Mouse (Mus musculus) frontal cortex, adult 2 months (tissue): ENCODE data around the gene Ei24. TPM values are rescaled to one million over a fixed set of nuclear protein-coding genes. Genes with fewer than 3 reads are reported as not detected.
A peak's percentile ranks its signal among the peaks of the same experiment; 100 is the strongest.

ENCODE experiments used
- DNase-seq, 2 experiments: peaks; one replicate each; pipeline ENCODE4 v3.0.0; 2022; ENCODE audit warnings: low spot score in 1 of 2; ENCODE audit errors: extremely low spot score in 1 of 2
- polyA plus RNA-seq: library from polyadenylated mRNA; depleted of rRNA; stranded (reverse); fragments of >200 nt; gene quantifications from 2 replicates; pipeline ENCODE4 v1.2.3, GENCODE M21; 2012; rRNA removed

Gene Ei24
- polyA plus RNA-seq, 1 experiment, result 130 TPM

DNA sequence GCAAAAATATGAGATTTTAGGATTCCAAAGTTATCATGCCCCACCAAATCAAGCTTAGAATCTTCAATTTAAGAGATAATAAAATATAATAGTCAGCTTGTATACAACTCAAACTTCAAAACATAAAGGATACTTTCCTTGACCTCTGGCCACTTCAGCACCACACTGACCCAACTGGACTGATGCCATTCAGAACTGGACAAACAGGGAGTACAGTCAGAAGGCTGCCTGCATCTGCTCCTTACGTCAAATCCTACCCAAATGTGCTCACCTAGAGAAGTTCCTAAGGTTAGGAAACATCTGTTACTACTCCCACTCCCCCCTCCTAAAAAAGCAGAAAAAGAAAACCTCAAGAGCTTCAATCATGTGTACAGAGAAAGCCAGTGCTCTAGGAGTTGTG, 1.6 kb downstream of the Ei24 start:
- no peak for DNase-seq

DNA sequence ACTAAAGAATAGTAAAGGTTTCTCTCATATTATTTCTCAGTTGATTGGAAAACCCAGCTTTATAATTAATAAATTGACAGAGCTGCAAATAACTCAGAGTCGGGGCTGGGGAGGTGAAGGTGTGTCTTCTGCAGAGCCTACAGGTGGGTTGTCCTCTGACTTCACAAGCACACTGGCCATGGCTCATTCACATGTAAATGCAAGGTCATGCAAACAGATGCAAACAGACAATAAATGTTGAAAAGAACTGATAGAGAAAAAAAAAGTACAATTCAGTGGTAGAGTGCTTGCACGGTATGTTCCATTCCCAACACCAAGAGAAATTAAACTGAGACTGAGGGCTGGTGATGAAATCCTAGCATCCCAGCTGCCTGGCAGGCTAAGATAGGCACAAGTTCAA, 2.7 kb downstream of the Ei24 start:
- DNase-seq, result no peak

DNA sequence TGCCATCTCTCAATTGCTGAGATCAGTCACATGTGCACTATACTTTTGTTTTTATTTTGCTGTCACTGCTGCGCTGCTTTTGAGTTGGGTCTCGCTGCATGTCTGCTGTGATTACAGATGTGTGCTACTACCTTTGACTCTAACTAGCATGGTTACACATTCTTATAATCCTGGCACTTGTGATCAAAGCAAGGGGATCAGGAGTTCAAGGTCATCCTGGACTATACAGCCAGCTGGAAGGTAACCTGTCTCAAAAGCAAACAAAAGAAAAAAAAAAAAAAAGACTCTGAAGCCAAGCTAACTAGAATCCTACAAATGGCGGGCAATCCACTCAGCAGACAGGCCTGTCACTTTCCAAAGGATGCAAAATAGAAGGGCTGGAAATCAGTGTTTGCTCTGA, 5.0 kb downstream of the Ei24 start:
- DNase-seq, result no peak

DNA sequence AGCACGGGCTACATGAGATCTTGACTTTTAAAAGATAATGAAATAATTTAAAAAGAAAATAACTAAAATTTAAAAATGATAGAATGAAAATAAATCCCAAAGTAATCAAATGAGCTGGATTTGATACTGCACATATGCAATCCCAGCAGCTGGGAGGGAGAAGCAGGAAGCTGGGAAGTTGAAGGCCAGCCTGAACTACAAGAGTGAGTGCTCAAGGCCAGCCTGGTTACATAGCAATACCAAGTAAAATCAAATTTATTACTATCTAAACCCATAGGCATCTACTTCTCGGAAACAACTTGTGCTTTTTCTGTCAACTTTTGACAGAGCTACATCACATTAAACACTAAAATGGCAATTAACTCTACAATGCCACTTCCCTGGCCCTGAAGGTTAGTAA, 13.3 kb downstream of the Ei24 start:
- no peak for DNase-seq

DNA sequence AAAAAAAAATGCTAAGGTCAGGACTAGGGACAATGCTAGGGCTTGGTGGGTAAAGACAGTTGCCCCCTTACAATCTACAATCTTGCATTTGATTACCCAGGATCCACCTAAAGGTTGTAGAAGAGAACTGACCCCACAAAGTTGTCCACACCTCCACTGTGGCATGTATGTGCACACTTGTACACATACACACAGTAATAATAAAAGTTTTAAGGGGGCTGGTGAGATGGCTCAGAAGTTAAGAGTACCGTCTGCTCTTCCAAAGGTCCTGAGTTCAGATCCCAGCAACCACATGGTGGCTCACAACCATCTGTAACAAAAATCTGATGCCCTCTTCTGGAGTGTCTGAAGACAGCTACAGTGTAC, 28.2 kb downstream of the Ei24 start:
- DNase-seq, result no peak

DNA sequence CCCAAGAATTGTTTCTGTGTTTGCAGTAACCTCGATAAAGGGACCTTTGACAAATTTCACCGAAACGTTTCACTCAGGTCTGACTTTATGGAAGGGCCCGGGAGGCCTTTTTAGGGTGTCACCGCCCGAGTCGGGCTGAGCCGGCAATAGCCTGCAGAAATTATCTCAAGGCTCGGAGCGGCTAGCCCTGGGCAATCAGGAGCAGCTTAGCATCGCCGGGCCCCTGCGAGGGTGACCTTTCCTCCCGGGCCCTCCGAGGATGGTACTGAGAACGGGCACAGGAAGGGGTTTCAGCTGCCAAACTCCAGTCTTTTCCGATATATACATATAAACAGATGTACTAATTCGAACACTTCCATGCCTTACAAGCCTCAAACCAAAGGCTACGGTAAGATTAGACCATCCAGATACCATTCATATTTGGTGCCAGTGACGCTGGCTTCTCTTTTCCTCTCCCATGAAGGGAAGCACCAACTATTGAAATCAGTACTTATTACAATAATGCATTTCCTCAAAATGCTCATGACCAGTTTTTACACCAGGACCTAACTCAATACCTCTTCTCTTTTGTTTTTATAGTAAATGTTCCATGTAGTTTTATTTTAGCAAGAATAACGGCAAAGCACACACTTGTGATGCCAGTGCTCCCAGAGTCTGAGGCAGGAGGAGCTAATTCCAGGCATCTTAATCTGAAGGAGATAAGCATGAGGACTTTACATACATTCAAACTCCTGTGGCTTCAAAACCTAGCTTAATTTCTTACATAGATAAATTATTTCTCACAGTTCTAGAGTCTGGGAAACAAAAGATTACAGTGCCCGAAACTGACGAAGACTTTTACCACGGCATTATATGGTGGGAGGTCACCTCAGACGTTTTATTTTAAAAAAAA, 28.8 kb downstream of the Ei24 start:
- DNase-seq, result peak; percentile 11 to 28

DNA sequence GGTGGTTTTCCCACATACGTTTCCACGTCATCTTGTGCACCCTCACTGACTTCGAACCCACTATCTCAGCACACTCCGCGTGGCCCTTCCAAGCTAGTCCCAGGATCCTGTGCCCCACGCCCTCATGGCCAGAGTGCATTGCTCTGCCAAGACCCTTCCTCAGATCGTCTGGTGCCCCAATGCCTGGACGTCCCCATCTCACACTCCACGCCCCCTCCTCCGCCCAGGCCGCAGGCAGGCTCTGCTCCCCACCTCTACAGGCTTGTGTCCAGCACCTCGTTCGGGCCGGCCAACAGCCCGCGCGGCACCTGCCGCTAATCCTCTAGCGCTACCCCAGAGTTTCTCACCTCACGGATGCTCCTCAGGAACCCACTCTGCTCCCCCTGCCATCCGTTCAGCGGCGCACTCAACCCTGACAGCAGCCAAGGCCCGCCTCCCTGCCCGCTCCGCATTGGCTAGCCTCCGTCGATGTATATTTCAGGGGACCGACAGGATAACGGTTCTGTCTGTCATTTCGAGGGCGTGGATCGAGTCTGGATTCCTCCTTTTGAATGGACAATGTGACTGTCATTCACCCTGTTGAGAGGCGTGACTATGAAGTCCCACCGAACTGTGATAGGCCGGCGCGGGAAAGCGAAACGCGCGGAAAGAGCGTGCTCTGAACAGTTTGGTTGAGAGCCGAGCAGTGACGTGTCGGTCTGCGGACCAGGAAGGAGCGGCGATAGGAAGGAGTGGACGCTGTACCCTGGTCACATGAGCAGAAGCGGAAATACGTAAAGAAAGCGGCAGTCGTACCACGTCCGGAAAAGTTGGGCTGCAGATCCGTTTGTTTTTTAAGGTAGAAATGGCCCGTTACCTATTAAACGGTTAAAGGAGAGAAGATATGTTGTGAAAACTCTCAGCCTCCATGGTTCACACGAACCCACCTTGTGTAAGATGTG, 29.7 kb downstream of the Ei24 start, which contains the start of gene Stt3a:
TSS of gene Stt3a (minus strand) at position 477 of the 941 bp plus-strand sequence.
- peak; percentile 100 for DNase-seq

DNA sequence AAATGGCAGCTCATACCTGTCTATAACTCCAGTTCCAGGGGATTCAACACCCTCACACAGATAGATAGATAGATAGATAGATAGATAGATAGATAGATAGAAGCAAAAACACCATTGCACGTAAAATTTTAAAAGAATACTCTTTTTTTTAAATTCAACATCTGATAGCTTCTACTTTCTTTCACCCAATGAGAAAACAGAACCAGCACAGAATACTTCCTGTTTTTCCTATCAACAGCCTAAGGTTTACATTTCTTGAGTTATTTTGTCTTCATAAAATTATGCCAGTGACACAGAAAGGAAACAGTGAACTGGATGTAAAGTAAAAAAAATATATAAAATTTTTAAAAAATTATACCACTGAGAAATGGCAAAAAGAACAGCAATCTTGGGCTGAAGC, 32.8 kb downstream of the Ei24 start:
- no peak for DNase-seq

Other genes starting within 250 kb of the Ei24 start
- gene Gm17689, start 214.8 kb downstream of the Ei24 start, polyA plus RNA-seq, result not detected in 2 replicates
- 0.04 TPM in 1 of 2 replicates, not detected in the other for gene A630095E13Rik, start 154.0 kb downstream of the Ei24 start, polyA plus RNA-seq
- gene Acrv1, start 104.2 kb downstream of the Ei24 start, polyA plus RNA-seq, result not detected in 2 replicates
- 1.4 and 1.7 TPM in 2 replicates for gene Chek1, start 70.3 kb downstream of the Ei24 start, polyA plus RNA-seq
- 38.5 and 45.8 TPM in 2 replicates for gene Stt3a, start 29.7 kb downstream of the Ei24 start, polyA plus RNA-seq
- 315 and 327 TPM in 2 replicates for gene Fez1, start 24.5 kb upstream of the Ei24 start, polyA plus RNA-seq